Mouse (Mus musculus): ENCODE measurements around the gene Nek1.

The Nek1 gene

GRCm38 (mm10) chr8:61158540-61158939 lies 165.5 kb downstream of the Nek1 start:
- no peak for DNase-seq (ENCODE audit: low spot score)

DNA sequence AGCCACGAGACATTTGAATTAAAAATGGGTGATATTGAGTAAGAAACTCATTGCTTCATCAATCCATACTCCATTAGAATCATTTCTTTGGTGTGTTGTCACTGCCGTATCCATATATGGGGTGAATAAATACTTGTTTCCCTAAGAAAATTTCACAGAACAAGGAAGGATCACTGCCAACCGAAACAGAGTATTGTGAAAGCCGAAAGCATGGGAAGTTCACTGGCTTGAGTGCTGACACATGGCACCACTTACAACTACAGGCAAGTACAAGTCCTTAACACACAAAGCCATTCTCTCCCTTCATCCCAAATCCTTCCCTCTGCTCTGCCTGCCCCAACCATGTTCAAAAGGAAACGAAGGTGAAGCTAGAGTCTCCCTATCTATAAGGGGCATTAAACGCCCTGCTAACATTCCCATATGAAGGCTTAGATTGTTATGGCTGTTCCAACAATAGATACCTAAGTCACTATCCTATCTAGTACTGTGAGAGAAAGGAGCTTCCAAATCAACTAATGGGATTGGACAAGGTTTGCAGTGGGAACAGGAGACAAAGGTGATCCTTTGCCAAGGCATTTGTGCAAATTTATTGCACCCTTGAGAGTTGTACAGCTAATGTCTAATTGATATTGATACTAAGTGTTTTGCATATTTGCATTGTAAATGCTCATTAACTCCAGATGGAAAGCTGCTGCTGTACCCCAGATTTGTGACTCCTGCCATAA lies 168.6 kb downstream of the Nek1 start:
- peak; percentile 79 for DNase-seq (ENCODE audit: low spot score)

- DNase-seq (ENCODE audit: low spot score), result no peak
Measured at GRCm38 (mm10) chr8:61162186-61162566, 169.2 kb downstream of the Nek1 start.

DNA sequence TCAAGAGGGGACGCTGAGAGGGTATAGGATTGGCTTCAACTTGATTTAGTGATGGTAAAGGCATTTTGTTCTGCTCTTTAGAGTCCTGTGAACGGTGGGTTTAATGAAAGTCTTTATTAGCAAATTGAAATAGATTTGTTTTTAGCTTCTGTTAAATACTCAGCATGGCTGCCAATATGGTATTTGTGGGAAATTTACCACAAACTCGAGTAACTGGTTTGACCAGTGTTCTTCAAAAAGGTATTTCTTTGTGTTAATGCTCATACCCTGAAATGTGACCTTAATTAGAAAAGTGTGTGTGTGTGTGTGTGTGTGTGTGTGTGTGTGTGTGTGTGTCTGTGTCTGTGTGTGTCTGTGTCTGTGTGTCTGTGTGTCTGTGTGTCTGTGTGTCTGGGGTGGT lies 178.6 kb downstream of the Nek1 start:
- DNase-seq (ENCODE audit: low spot score), result peak; percentile 34

GRCm38 (mm10) chr8:61173921-61174492 lies 181.0 kb downstream of the Nek1 start:
- no peak for DNase-seq (ENCODE audit: low spot score)

DNA sequence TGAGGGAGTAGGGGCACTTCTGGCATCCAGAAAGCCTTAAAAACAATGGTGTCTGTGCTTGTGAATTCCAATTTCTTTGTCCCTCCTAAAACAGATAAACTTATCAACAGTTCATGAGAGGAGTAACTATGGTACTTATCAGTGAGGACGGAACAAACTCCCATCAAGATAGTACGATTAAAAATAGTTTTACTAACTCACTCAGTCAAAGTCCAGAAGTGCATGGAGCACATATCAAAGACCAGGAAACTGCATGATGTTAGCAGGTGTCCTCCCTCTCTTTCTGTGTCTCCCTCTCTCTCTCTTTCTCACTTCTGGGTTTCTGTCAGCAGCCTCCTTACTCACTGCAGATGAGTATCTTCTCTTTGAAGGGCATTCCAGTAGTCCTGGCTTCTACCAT lies 182.9 kb downstream of the Nek1 start:
- DNase-seq (ENCODE audit: low spot score), result no peak

DNA sequence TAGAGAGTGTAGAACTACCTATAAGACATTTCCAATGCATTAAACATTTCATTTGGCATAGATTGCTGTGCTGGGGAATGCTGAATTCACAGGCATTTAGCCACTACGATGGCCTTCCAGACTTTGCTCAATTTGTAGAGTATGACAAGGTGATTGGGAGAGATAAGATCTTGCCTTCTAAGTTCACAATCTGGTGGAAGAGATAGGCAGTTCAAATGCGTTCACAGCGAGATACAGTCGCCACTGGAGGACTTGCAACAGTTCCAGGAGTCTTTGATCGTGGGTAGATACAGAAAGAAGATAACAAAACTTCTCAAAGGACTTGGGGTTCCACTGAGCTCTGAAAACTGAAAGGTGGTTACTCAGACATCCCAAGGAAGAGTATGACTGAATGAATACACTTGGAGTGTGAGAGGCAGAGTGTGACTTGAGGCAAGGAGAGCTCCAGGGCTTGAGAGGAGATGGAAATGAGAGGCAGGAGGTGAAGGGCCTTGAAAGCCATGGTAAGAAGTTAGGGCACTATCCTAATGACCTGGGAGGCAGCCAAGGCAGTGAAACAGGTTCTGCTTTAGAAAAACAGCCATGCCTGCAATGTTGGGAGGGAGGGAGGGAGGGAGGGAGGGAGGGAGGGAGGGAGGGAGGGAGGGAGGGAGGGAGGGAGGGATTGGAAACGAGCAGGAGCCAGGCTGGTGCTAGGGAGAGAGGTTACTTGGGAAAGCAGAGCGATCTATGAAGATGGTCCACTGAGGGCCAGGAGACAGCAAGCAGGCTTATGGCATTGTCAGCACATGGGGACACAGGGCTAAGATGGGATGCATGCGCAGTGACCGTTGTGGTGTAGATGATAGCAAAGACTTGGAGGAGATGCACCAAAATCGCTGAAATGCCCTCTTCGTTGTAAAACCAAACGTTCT lies 184.9 kb downstream of the Nek1 start:
- no peak for DNase-seq (ENCODE audit: low spot score)

DNA sequence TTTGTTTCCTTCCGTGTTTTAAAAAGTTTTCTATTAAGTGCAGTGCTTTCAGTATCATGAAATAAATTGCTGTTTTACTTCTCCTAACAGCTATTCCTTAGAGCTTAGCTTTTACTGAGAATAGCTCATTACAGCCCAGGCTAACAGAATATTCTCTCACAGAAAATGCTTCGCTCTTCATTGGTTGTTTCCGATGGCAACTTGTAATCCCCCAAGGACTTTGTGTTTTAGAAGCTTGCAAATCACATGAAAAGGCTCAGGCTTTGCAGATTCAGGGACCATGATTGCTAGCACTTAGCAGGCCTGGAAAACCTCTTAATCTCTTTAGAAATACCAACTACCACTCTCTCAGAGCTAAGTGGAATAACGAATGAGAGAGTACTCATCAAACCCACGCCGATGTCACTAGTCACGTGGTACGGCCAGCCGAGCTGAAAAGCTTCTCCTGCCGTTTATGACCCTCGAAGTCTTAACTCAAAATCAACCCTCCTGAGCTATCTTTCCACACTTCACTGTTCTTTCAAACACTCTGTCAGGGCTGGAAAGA lies 185.7 kb downstream of the Nek1 start:
- DNase-seq (ENCODE audit: low spot score), result peak; percentile 30

Measured in lung, postnatal 25 days (tissue).